35 mouse cellular contexts compared by ENCODE assay signal in the genomic region with DNA sequence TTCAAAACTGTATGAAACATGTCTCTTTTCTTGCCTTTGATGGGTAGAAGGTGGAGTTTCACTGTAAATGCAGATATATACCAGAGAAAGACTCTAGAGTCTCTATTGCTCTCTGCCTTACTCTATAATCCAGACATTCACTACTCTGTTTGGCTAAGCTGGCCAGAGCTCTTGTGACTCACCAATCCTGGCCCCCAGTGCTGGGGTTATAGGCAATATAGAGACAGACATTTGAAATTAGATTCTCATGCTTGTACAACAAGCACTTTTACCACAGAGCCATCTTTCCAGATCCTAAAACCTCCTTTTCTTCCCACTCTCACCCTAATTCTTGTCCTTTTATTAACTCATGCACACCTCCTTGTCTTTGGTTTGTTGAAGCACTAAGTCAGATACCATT.
"Had no signal": no experiment of that assay in that cellular context is flagged by ENCODE, and none has a peak within 500 bp of the region (broad histone marks: within the 10 kb centered on the region; RNA-seq: fewer than 3 reads in every experiment).

No protein-coding gene starts in this region.

- H3K4me3 ChIP-seq: heart, embryonic 12.5 days; heart, embryonic 13.5 days; heart, embryonic 15.5 days; hindbrain, embryonic 10.5 days; hindbrain, embryonic 12.5 days; hindbrain, embryonic 13.5 days; hindbrain, embryonic 15.5 days; intestine, embryonic 15.5 days; kidney, embryonic 15.5 days; layer of hippocampus, adult 2 months; left cerebral cortex, adult 2 months had no signal

- DNase-seq: heart, postnatal 10 days; heart, postnatal 14 days; heart, postnatal 36 days; heart, postnatal 4 days; kidney, adult 11 months; kidney, adult 18-20 months; kidney, adult 2 months; kidney, adult 8-10 months; kidney, adult 9 months; kidney, postnatal 10 days; kidney, postnatal 14 days; kidney, postnatal 25 days; kidney, postnatal 36 days; kidney, postnatal 4 days; layer of hippocampus, adult 9-11 months; layer of hippocampus, postnatal 36 days had no signal

- ATAC-seq: hindbrain, embryonic 16.5 days; hindbrain, postnatal 0 days; inflammation-experienced regulatory T-cells, adult 6 months; intestine, embryonic 15.5 days; intestine, embryonic 16.5 days; intestine, postnatal 0 days had no signal

- H3K4me2 ChIP-seq: heart, embryonic 11.5 days; heart, embryonic 12.5 days; heart, embryonic 13.5 days; heart, embryonic 15.5 days; hindbrain, embryonic 12.5 days; hindbrain, embryonic 13.5 days; hindbrain, embryonic 14.5 days; hindbrain, embryonic 15.5 days; intestine, embryonic 15.5 days; kidney, embryonic 15.5 days had no signal

- H3K27me3 ChIP-seq: heart, embryonic 12.5 days; heart, embryonic 13.5 days; heart, embryonic 15.5 days; hindbrain, embryonic 12.5 days; hindbrain, embryonic 13.5 days; hindbrain, embryonic 15.5 days; intestine, embryonic 15.5 days; kidney, embryonic 15.5 days had no signal

- H3K9ac ChIP-seq: heart, embryonic 12.5 days; heart, embryonic 13.5 days; heart, embryonic 15.5 days; hindbrain, embryonic 12.5 days; hindbrain, embryonic 13.5 days; hindbrain, embryonic 14.5 days; hindbrain, embryonic 15.5 days; intestine, embryonic 15.5 days; kidney, embryonic 15.5 days had no signal

- H3K4me1 ChIP-seq: heart, embryonic 12.5 days; heart, embryonic 13.5 days; heart, embryonic 15.5 days; hindbrain, embryonic 10.5 days; hindbrain, embryonic 12.5 days; hindbrain, embryonic 13.5 days; hindbrain, embryonic 15.5 days; intestine, embryonic 15.5 days; kidney, embryonic 15.5 days had no signal

- H3K9me3 ChIP-seq: heart, embryonic 12.5 days; heart, embryonic 13.5 days; heart, embryonic 15.5 days; hindbrain, embryonic 10.5 days; hindbrain, embryonic 12.5 days; hindbrain, embryonic 13.5 days; hindbrain, embryonic 15.5 days; intestine, embryonic 15.5 days; kidney, embryonic 15.5 days had no signal

- H3K27ac ChIP-seq: heart, embryonic 13.5 days; heart, embryonic 15.5 days; hindbrain, embryonic 10.5 days; hindbrain, embryonic 12.5 days; hindbrain, embryonic 13.5 days; hindbrain, embryonic 14.5 days; hindbrain, embryonic 15.5 days; hindbrain, postnatal 0 days; intestine, embryonic 15.5 days; kidney, embryonic 15.5 days; kidney, postnatal 0 days; layer of hippocampus, adult 2 months; left cerebral cortex, adult 2 months had no signal
